Mouse (Mus musculus) embryonic facial prominence, embryonic 12.5 days (tissue): Measurements from ENCODE around the gene E130114P18Rik. TPM values are rescaled to one million over a fixed set of nuclear protein-coding genes. Genes with fewer than 3 reads are reported as not detected.

Experiments
- ATAC-seq: fragments of 200-750 bp; cut with Nextera tagmentation; 2 replicates; pipeline ENCODE4 v1.8.0; 2017; ENCODE audit not compliant: insufficient number of reproducible peaks, insufficient read depth, low FRiP score, low TSS enrichment
- H3K27ac ChIP-seq: fragments of 300-500 bp; sonication (generic); 2 replicates; pipeline ENCODE4 v1.5.1; 2016; ENCODE audit warnings: mild to moderate bottlenecking
- H3K27me3 ChIP-seq: fragments of 300-500 bp; sonication (generic); 2 replicates; pipeline ENCODE4 v1.6.1; 2016; ENCODE audit warnings: mild to moderate bottlenecking, moderate library complexity
- H3K36me3 ChIP-seq: fragments of 300-500 bp; sonication (generic); 2 replicates; pipeline ENCODE4 v1.6.1; 2016; ENCODE audit warnings: mild to moderate bottlenecking
- H3K4me1 ChIP-seq: fragments of 300-500 bp; sonication (generic); 2 replicates; pipeline ENCODE4 v1.6.1; 2016
- H3K4me2 ChIP-seq: fragments of 300-500 bp; sonication (generic); replicated peaks from 2 replicates; pipeline ENCODE4 v1.6.1; 2016; ENCODE audit warnings: mild to moderate bottlenecking, moderate library complexity
- H3K4me3 ChIP-seq: fragments of 300-500 bp; sonication (generic); 2 replicates; pipeline ENCODE4 v1.5.1; 2016; ENCODE audit warnings: mild to moderate bottlenecking
- H3K9ac ChIP-seq: fragments of 300-500 bp; sonication (generic); 2 replicates; pipeline ENCODE4 v1.6.1; 2016; ENCODE audit warnings: mild to moderate bottlenecking, moderate library complexity
- H3K9me3 ChIP-seq: fragments of 300-500 bp; sonication (generic); 2 replicates; pipeline ENCODE4 v1.6.1; 2016; ENCODE audit warnings: mild to moderate bottlenecking, moderate library complexity
- WGBS: fragments of 180-500 bp; shearing (Covaris S2); methylation state at CpG from one replicate; pipeline ENCODE4 v1.1.7; 2016; 5-methylcytosine and 5-hydroxymethylcytosine counted together
- polyA plus RNA-seq: library from polyadenylated mRNA; unstranded; fragments of >200 nt; fragmentation: Nextera tagmentation; extraction: Ambion mirVana; gene quantifications from 2 replicates; pipeline ENCODE4 v1.2.1, GENCODE M21; 2016

E130114P18Rik gene
- polyA plus RNA-seq, 1 experiment from 2014 or later: 7.5 TPM

GRCm38 (mm10) chr4:97544016-97544415 lies 233.9 kb downstream of the E130114P18Rik start:
- Histone ChIP-seq H3K9me3 (no peaks in the 10 kb centered on the region), H3K36me3 (no peaks in the 10 kb centered on the region), H3K4me1 (no peaks in the 10 kb centered on the region), H3K4me3 (no peak overlapping the region), H3K4me2 (no peak overlapping the region), H3K27me3 (no peaks in the 10 kb centered on the region), H3K9ac (no peak overlapping the region), H3K27ac (no peak overlapping the region)
- no peak for ATAC-seq
- 25% methylated on average over 5 of the region's 5 CpGs for WGBS

DNA sequence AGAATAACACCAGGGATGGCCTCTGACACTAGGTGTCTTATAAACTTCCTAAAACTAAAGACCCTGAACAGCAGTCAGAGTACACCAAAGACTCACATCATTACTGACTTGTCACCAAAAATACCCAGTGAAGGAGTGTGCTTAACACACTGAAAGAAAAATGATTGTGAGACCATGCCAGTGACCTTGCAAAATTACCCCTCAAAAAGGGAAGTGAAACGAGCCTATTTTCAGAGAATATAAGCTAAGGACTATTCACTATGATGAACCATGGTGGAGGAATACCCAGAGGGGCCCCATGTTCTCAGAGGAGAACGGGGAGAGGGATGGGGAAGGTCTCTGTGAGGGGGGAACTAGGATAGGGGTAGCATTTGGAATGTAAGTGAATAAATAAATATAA lies 245.8 kb downstream of the E130114P18Rik start:
- no peak for ATAC-seq
- Histone ChIP-seq H3K4me3 (no peak overlapping the region), H3K9me3 (no peaks in the 10 kb centered on the region), H3K27me3 (no peaks in the 10 kb centered on the region), H3K4me2 (no peak overlapping the region), H3K9ac (no peak overlapping the region), H3K4me1 (no peaks in the 10 kb centered on the region), H3K27ac (no peak overlapping the region), H3K36me3 (no peaks in the 10 kb centered on the region)
- 57% methylated on average over 2 of the region's 2 CpGs for WGBS

- Histone ChIP-seq H3K4me3 (no peak overlapping the region), H3K27ac (no peak overlapping the region), H3K4me2 (no peak overlapping the region), H3K9ac (no peak overlapping the region), H3K9me3 (no peaks in the 10 kb centered on the region), H3K36me3 (no peaks in the 10 kb centered on the region), H3K27me3 (no peaks in the 10 kb centered on the region), H3K4me1 (no peaks in the 10 kb centered on the region)
- ATAC-seq: no peak
- WGBS: 76% methylated on average over 2 of the region's 2 CpGs
These were observed 249.4 kb downstream of the E130114P18Rik start for GRCm38 (mm10) chr4:97528517-97528916.

Other genes with a start within 250 kb of the E130114P18Rik start
- 51.0 and 51.5 TPM in 2 replicates for gene Nfia, start 5.3 kb downstream of the E130114P18Rik start, polyA plus RNA-seq